Mouse (Mus musculus) E14TG2a.4 (cell line): ENCODE results near the gene Ifi213.
"Not testable (repeated sequence)": the region's sequence is repeated elsewhere in the genome, so short reads cannot be mapped to it uniquely, and the experiment has no call there.

Experiments used
- H3K27me3 ChIP-seq: 2 replicates; pipeline ENCODE4 v1.6.1; 2014; ENCODE audit warnings: low read length, control low read depth; ENCODE audit not compliant: insufficient read depth
- H3K36me3 ChIP-seq: 2 replicates; pipeline ENCODE4 v1.6.1; 2014; ENCODE audit warnings: low read length, control low read depth; ENCODE audit not compliant: insufficient read depth
- H3K4me1 ChIP-seq: replicated peaks from 2 replicates; pipeline ENCODE4 v1.6.1; 2014; ENCODE audit warnings: low read depth, low read length, control low read depth
- H3K4me3 ChIP-seq: replicated peaks from 2 replicates; pipeline ENCODE4 v1.5.1; 2014; ENCODE audit warnings: mild to moderate bottlenecking, low read length
- H3K9me3 ChIP-seq: 2 replicates; pipeline ENCODE4 v1.6.1; 2014; ENCODE audit warnings: low read length, control low read depth
- CTCF ChIP-seq: conservative IDR thresholded peaks from 2 replicates; pipeline ENCODE4 v1.5.1; 2014; ENCODE audit warnings: low read length
- NANOG ChIP-seq: IDR thresholded peaks from 2 replicates; pipeline ENCODE4 v1.6.1; 2014; ENCODE audit warnings: borderline replicate concordance, low read length, mixed read lengths
- POU5F1 ChIP-seq: IDR thresholded peaks from 2 replicates; pipeline ENCODE4 v1.6.1; 2014; ENCODE audit warnings: low read length, borderline replicate concordance

The Ifi213 gene

GRCm38 (mm10) chr1:173598838-173599494 is at the start of gene Ifi213:
Gene Ifi213 (minus strand): TSS chr1:173599274.
- not testable (repeated sequence) for H3K4me1 ChIP-seq, H3K36me3 ChIP-seq, H3K9me3 ChIP-seq, H3K27me3 ChIP-seq, H3K4me3 ChIP-seq

- H3K4me1 ChIP-seq = no peaks in the 10 kb centered on the region
- no peaks in the 10 kb centered on the region for H3K36me3 ChIP-seq
- H3K9me3 ChIP-seq = no peaks in the 10 kb centered on the region
- H3K27me3 ChIP-seq = no peaks in the 10 kb centered on the region
- no peak overlapping the region for H3K4me3 ChIP-seq
- TF ChIP-seq CTCF (no peak), POU5F1 (no peak), NANOG (no peak)
These were observed 46.3 kb upstream of the Ifi213 start for GRCm38 (mm10) chr1:173645393-173645792.

GRCm38 (mm10) chr1:173633969-173634645 is 35.0 kb upstream of the Ifi213 start:
- H3K9me3 ChIP-seq = no peaks in the 10 kb centered on the region
- no peaks in the 10 kb centered on the region for H3K36me3 ChIP-seq
- no peaks in the 10 kb centered on the region for H3K27me3 ChIP-seq
- H3K4me1 ChIP-seq = no peaks in the 10 kb centered on the region
- no peak overlapping the region for H3K4me3 ChIP-seq
- no peak for TF ChIP-seq POU5F1
- TF ChIP-seq CTCF = no peak
- TF ChIP-seq NANOG = no peak

GRCm38 (mm10) chr1:173630622-173631021 is 31.5 kb upstream of the Ifi213 start, which contains the start of gene Ifi209:
Gene Ifi209 (plus strand): TSS chr1:173630917.
- not testable (repeated sequence) for H3K9me3 ChIP-seq, H3K4me1 ChIP-seq, H3K27me3 ChIP-seq, H3K36me3 ChIP-seq, H3K4me3 ChIP-seq

- Histone ChIP-seq H3K4me1 (no peaks in the 10 kb centered on the region), H3K9me3 (no peaks in the 10 kb centered on the region), H3K36me3 (no peaks in the 10 kb centered on the region), H3K4me3 (no peak overlapping the region), H3K27me3 (no peaks in the 10 kb centered on the region)
- TF ChIP-seq NANOG = no peak
These were observed 27.6 kb upstream of the Ifi213 start for GRCm38 (mm10) chr1:173626686-173627085.

GRCm38 (mm10) chr1:173624052-173624451 is 25.0 kb upstream of the Ifi213 start:
- no peak for TF ChIP-seq NANOG
- no peak for TF ChIP-seq POU5F1
- no peak for TF ChIP-seq CTCF
- Histone ChIP-seq H3K4me1 (no peaks in the 10 kb centered on the region), H3K4me3 (no peak overlapping the region), H3K27me3 (no peaks in the 10 kb centered on the region), H3K36me3 (no peaks in the 10 kb centered on the region), H3K9me3 (no peaks in the 10 kb centered on the region)

GRCm38 (mm10) chr1:173622216-173622615 is 23.1 kb upstream of the Ifi213 start:
- H3K4me3 ChIP-seq, H3K36me3 ChIP-seq, H3K27me3 ChIP-seq, H3K9me3 ChIP-seq, H3K4me1 ChIP-seq: not testable (repeated sequence)

- not testable (repeated sequence) for H3K9me3 ChIP-seq, H3K4me3 ChIP-seq, H3K27me3 ChIP-seq
These were observed 11.2 kb upstream of the Ifi213 start for GRCm38 (mm10) chr1:173610291-173610690.

GRCm38 (mm10) chr1:173589698-173590097 is 9.4 kb downstream of the Ifi213 start:
- H3K9me3 ChIP-seq, H3K27me3 ChIP-seq, H3K36me3 ChIP-seq, H3K4me3 ChIP-seq, H3K4me1 ChIP-seq: not testable (repeated sequence)

More at GRCm38 (mm10) chr1:173610291-173610690, 11.2 kb upstream of the Ifi213 start:
- not testable (repeated sequence) for H3K4me1 ChIP-seq, H3K36me3 ChIP-seq
